ENCODE assay signal across 9 mouse cellular contexts in the genomic region with DNA sequence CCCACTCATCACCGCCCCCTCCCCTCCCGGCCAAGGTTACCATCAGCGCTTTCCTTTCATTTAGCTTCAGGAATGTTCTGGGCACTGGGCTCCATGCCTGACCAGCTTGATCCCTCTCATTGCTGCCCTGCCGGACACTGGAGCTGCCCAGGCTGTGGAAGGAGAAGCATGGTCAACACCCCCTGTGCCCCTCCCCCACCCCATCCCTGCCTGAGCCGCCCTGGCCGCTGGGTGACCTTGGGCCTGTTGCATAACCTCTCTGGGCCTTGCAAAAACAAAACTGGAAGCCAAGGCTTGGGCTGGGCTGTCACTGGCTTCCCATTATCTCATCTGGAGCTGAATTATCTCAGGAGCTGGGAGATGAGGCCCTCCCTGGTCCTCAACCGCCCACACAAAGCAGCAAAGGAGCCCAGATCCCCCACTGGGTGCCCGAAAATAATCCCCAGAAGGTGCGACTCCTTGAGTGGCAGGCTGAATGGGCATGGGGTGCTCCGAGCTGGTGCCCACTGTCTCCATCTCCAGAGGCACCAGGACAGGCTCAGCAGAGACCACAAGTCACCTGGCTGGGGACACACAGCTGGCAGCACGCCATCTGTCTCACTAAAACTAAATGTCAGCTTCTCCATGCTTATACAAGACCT. TPM values are rescaled to one million over a fixed set of nuclear protein-coding genes. Genes with fewer than 3 reads are reported as not detected.
DNase-seq lines count a peak whose midpoint lies in the region; ATAC-seq and TF ChIP-seq lines count a peak whose summit lies in the region.
"Had no signal": no experiment of that assay in that cellular context is flagged by ENCODE, and none has a peak within 500 bp of the region (broad histone marks: within the 10 kb centered on the region; RNA-seq: fewer than 3 reads in every experiment).

No protein-coding gene starts in this region.

- no peak overlapping the region for H3K4me3 ChIP-seq in spleen, adult 2 months (ENCODE audit: extremely low read depth, insufficient read depth, insufficient read length)
- no peak overlapping the region for H3K4me3 ChIP-seq in embryonic facial prominence, embryonic 14.5 days (ENCODE audit: low read depth, low read length)
- no peak overlapping the region for H3K4me3 ChIP-seq in heart, embryonic 16.5 days (ENCODE audit: low read length)
- H3K4me3 ChIP-seq in stomach, postnatal 0 days (ENCODE audit: low read depth, low read length), result no peak overlapping the region
- H3K4me3 ChIP-seq: megakaryocyte, embryonic 14.5 days had no signal

- WGBS in spleen, adult 2 months, result 77% methylated on average over 11 of the region's 11 CpGs
- 55% methylated on average over 11 of the region's 11 CpGs for WGBS in embryonic facial prominence, embryonic 14.5 days
- 30% methylated on average over 11 of the region's 11 CpGs for WGBS in heart, embryonic 16.5 days
- 50% methylated on average over 10 of the region's 11 CpGs for WGBS in stomach, postnatal 0 days

- no peak for TF ChIP-seq EP300 in stomach, postnatal 0 days (optimal IDR thresholded peaks at IDR 0.05)

- H3K4me1 ChIP-seq in spleen, adult 2 months (ENCODE audit: control insufficient read depth, insufficient read depth, insufficient read length), result peaks cover 5% of the 10 kb centered on the region; the same call in 1 of the 2 replicates
- H3K4me1 ChIP-seq in embryonic facial prominence, embryonic 14.5 days (ENCODE audit: control insufficient read depth, insufficient read depth, low read length), result peaks cover 19% of the 10 kb centered on the region
- peaks cover 13% of the 10 kb centered on the region for H3K4me1 ChIP-seq in heart, embryonic 16.5 days (ENCODE audit: control insufficient read depth, insufficient read depth, low read length)
- H3K4me1 ChIP-seq in stomach, postnatal 0 days (replicated peaks; ENCODE audit: control insufficient read depth, insufficient read depth), result no peaks in the 10 kb centered on the region

- peak overlapping the region; percentile 27; the same call in 1 of the 2 replicates for H3K27ac ChIP-seq in spleen, adult 2 months (ENCODE audit: insufficient read depth, low read length)
- peak overlapping the region; percentile 13 for H3K27ac ChIP-seq in embryonic facial prominence, embryonic 14.5 days (replicated peaks; ENCODE audit: low read depth, low read length)
- no peak overlapping the region for H3K27ac ChIP-seq in heart, embryonic 16.5 days (ENCODE audit: low read length)
- H3K27ac ChIP-seq in stomach, postnatal 0 days (replicated peaks), result no peak overlapping the region

- TF ChIP-seq CTCF in spleen, adult 2 months (IDR thresholded peaks at IDR 0.05; ENCODE audit: extremely low read depth, insufficient read depth, insufficient read length, insufficient replicate concordance), result no peak
- no peak for TF ChIP-seq CTCF in stomach, postnatal 0 days (IDR thresholded peaks at IDR 0.05; ENCODE audit: low read depth)

- H3K27me3 ChIP-seq in spleen, adult 2 months (ENCODE audit: control insufficient read depth, insufficient read depth, low read length), result no peaks in the 10 kb centered on the region
- H3K27me3 ChIP-seq in embryonic facial prominence, embryonic 14.5 days (replicated peaks; ENCODE audit: control insufficient read depth, insufficient read depth, low read length), result no peaks in the 10 kb centered on the region
- H3K27me3 ChIP-seq in heart, embryonic 16.5 days (ENCODE audit: control insufficient read depth, insufficient read depth, low read length), result no peaks in the 10 kb centered on the region
- H3K27me3 ChIP-seq in stomach, postnatal 0 days (ENCODE audit: control insufficient read depth, insufficient read depth, low read length), result no peaks in the 10 kb centered on the region

- H3K9me3 ChIP-seq in embryonic facial prominence, embryonic 14.5 days (ENCODE audit: control insufficient read depth, low read length), result no peaks in the 10 kb centered on the region
- H3K9me3 ChIP-seq in heart, embryonic 16.5 days (replicated peaks; ENCODE audit: control insufficient read depth, low read length), result no peaks in the 10 kb centered on the region
- no peaks in the 10 kb centered on the region for H3K9me3 ChIP-seq in stomach, postnatal 0 days (ENCODE audit: control insufficient read depth, low read length)
- H3K9me3 ChIP-seq: megakaryocyte, embryonic 14.5 days had no signal

- H3K4me2 ChIP-seq in embryonic facial prominence, embryonic 14.5 days (ENCODE audit: low read depth, low read length), result no peak overlapping the region
- H3K4me2 ChIP-seq in heart, embryonic 16.5 days (ENCODE audit: low read depth, low read length), result no peak overlapping the region
- H3K4me2 ChIP-seq in stomach, postnatal 0 days (replicated peaks; ENCODE audit: low read depth), result no peak overlapping the region

- no peak for DNase-seq in spleen, adult 2 months (ENCODE audit: low read depth in 1 of 2, low spot score in 2 of 2)
- no peak for DNase-seq in spleen, postnatal 4 days (ENCODE audit: low spot score in 2 of 2)
- DNase-seq in embryonic facial prominence, embryonic 14.5 days (ENCODE audit: low spot score), result no peak
- peak; percentile 88 for DNase-seq in kidney, postnatal 14 days
- peak; percentile 71 for DNase-seq in lung, postnatal 25 days (ENCODE audit: low spot score)
- no peak for DNase-seq in stomach, postnatal 0 days (ENCODE audit: low spot score)
- no peak for DNase-seq in thymus, postnatal 4 days

- no peak for TF ChIP-seq POLR2A in spleen, adult 2 months (IDR thresholded peaks at IDR 0.05; ENCODE audit: low read depth, low read length)

- no peak for ATAC-seq in embryonic facial prominence, embryonic 14.5 days (ENCODE audit: low read depth)
- peak; percentile 14; the same call in 1 of the 2 replicates for ATAC-seq in heart, embryonic 16.5 days (replicated peaks; ENCODE audit: extremely low read depth, insufficient read depth, low FRiP score)
- ATAC-seq in stomach, postnatal 0 days (ENCODE audit: low FRiP score, low TSS enrichment), result peak; percentile 22; the same call in 1 of the 2 replicates

- H3K9ac ChIP-seq in embryonic facial prominence, embryonic 14.5 days (ENCODE audit: low read depth, low read length), result 0 out of 2 replicates have a peak overlapping the region, but pooled peaks have one; percentile 8
- 0 out of 2 replicates have a peak overlapping the region, but pooled peaks have one; percentile 6 for H3K9ac ChIP-seq in heart, embryonic 16.5 days (ENCODE audit: low read length)
- H3K9ac ChIP-seq in stomach, postnatal 0 days (ENCODE audit: low read length), result no peak overlapping the region

- H3K36me3 ChIP-seq in spleen, adult 2 months (ENCODE audit: control insufficient read depth, insufficient read depth, low read length), result no peaks in the 10 kb centered on the region
- H3K36me3 ChIP-seq in embryonic facial prominence, embryonic 14.5 days (ENCODE audit: control insufficient read depth, insufficient read depth, low read length), result 0 out of 2 replicates have a peak, but pooled peaks cover 7% of the 10 kb centered on the region
- H3K36me3 ChIP-seq in heart, embryonic 16.5 days (ENCODE audit: control insufficient read depth, insufficient read depth), result no peaks in the 10 kb centered on the region
- H3K36me3 ChIP-seq in stomach, postnatal 0 days (ENCODE audit: control insufficient read depth, insufficient read depth, low read length), result no peaks in the 10 kb centered on the region

RNA-seq across cellular contexts. Expression of a gene that starts 9.1 kb away (rescaled TPM):
- 9.2 and 14.6 TPM in 2 replicates for polyA plus RNA-seq in spleen, adult 2 months (2012; rRNA removed)
- polyA plus RNA-seq in embryonic facial prominence, embryonic 14.5 days (2014; fragmentation: Nextera tagmentation; extraction: Ambion mirVana), result 62.5 and 75.4 TPM in 2 replicates
- 59.6 and 67.6 TPM in 2 replicates for polyA plus RNA-seq in heart, embryonic 16.5 days (2015; fragmentation: Nextera tagmentation; extraction: Ambion mirVana)
- 27.8 and 29.1 TPM in 2 replicates for polyA plus RNA-seq in stomach, postnatal 0 days (2015; fragmentation: Nextera tagmentation; extraction: Ambion mirVana)

RNA-seq across cellular contexts. Expression of a gene that starts 11.7 kb away (rescaled TPM):
- 1.4 and 1.6 TPM in 2 replicates for polyA plus RNA-seq in spleen, adult 2 months (2012; rRNA removed)
- 0.16 TPM in 1 of 2 replicates, not detected in the other for polyA plus RNA-seq in embryonic facial prominence, embryonic 14.5 days (2014; fragmentation: Nextera tagmentation; extraction: Ambion mirVana)
- polyA plus RNA-seq in heart, embryonic 16.5 days (2015; fragmentation: Nextera tagmentation; extraction: Ambion mirVana), result 2.9 and 7.9 TPM in 2 replicates
- polyA plus RNA-seq in stomach, postnatal 0 days (2015; fragmentation: Nextera tagmentation; extraction: Ambion mirVana), result 0.04 and 0.15 TPM in 2 replicates

RNA-seq across cellular contexts. Expression of a gene that starts 18.3 kb away (rescaled TPM):
- 0.07 and 0.18 TPM in 2 replicates for polyA plus RNA-seq in spleen, adult 2 months (2012; rRNA removed)
- 2.3 and 3.9 TPM in 2 replicates for polyA plus RNA-seq in embryonic facial prominence, embryonic 14.5 days (2014; fragmentation: Nextera tagmentation; extraction: Ambion mirVana)
- polyA plus RNA-seq in heart, embryonic 16.5 days (2015; fragmentation: Nextera tagmentation; extraction: Ambion mirVana), result 1.8 and 1.9 TPM in 2 replicates
- polyA plus RNA-seq in stomach, postnatal 0 days (2015; fragmentation: Nextera tagmentation; extraction: Ambion mirVana), result 57.6 and 58.0 TPM in 2 replicates

RNA-seq across cellular contexts. Expression of a gene that starts 25.4 kb away (rescaled TPM):
- 5.8 and 10.9 TPM in 2 replicates for polyA plus RNA-seq in spleen, adult 2 months (2012; rRNA removed)
- polyA plus RNA-seq in embryonic facial prominence, embryonic 14.5 days (2014; fragmentation: Nextera tagmentation; extraction: Ambion mirVana), result 8.3 and 10.7 TPM in 2 replicates
- 22.6 and 26.7 TPM in 2 replicates for polyA plus RNA-seq in heart, embryonic 16.5 days (2015; fragmentation: Nextera tagmentation; extraction: Ambion mirVana)
- polyA plus RNA-seq in stomach, postnatal 0 days (2015; fragmentation: Nextera tagmentation; extraction: Ambion mirVana), result 14.1 and 17.6 TPM in 2 replicates

RNA-seq across cellular contexts. Expression of a gene that starts 35.7 kb away (rescaled TPM):
- polyA plus RNA-seq in spleen, adult 2 months (2012; rRNA removed), result 122 and 217 TPM in 2 replicates
- polyA plus RNA-seq in embryonic facial prominence, embryonic 14.5 days (2014; fragmentation: Nextera tagmentation; extraction: Ambion mirVana), result 77.5 and 78.9 TPM in 2 replicates
- polyA plus RNA-seq in heart, embryonic 16.5 days (2015; fragmentation: Nextera tagmentation; extraction: Ambion mirVana), result 56.0 and 57.4 TPM in 2 replicates
- 60.0 and 68.6 TPM in 2 replicates for polyA plus RNA-seq in stomach, postnatal 0 days (2015; fragmentation: Nextera tagmentation; extraction: Ambion mirVana)

Comparison
In these comparisons a context has a peak if more than half of its experiments do, and no peak if none do; other contexts are left out.
1. DNase-seq: peak in kidney, postnatal 14 days (single experiment) and lung, postnatal 25 days (single experiment); none in spleen, adult 2 months (0 of 2), spleen, postnatal 4 days (0 of 2), embryonic facial prominence, embryonic 14.5 days (single experiment), stomach, postnatal 0 days (single experiment) and thymus, postnatal 4 days (single experiment).
2. H3K27ac ChIP-seq: peak in spleen, adult 2 months (single experiment) and embryonic facial prominence, embryonic 14.5 days (single experiment); none in heart, embryonic 16.5 days (single experiment) and stomach, postnatal 0 days (single experiment).
3. RNA of a gene that starts 18.3 kb away (polyA plus RNA-seq): 57.6 to 58.0 TPM in stomach, postnatal 0 days; 2.3 to 3.9 TPM in embryonic facial prominence, embryonic 14.5 days, 1.8 to 1.9 TPM in heart, embryonic 16.5 days and 0.07 to 0.18 TPM in spleen, adult 2 months; every median in the first group is over 10 times any median in the second.